Mouse (Mus musculus) ovary, adult 18-20 months (tissue): ENCODE data around the gene Rev3l.
"Not testable (repeated sequence)": the region's sequence is repeated elsewhere in the genome, so short reads cannot be mapped to it uniquely, and the experiment has no call there.

Source experiments
- DNase-seq: peaks from one replicate; pipeline ENCODE4 v3.0.0; 2022; ENCODE audit warnings: low spot score, mixed read lengths

The Rev3l gene

DNA sequence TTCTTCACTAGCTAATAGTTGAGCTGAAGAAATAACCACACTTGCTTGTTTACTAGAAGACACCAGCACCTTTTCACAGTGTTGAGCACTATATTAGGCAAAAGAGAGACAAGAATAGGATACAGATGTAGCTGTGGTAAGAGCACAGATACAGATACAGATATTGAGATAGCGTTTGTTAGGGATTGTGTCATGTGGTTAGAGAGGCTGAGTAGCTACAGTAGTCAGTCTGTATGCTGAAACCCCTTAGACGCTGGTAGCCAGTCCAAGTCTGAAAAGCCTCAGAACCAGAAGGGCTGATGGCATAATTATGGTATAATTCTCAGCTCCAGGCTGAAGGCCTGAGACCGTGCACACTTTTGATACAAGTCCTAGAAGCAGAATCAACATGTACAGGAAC lies 53.3 kb downstream of the Rev3l start:
- DNase-seq = no peak

GRCm38 (mm10) chr10:39793295-39793694 lies 61.4 kb downstream of the Rev3l start:
- DNase-seq = no peak

- no peak for DNase-seq
Measured at GRCm38 (mm10) chr10:39811507-39811906, 79.6 kb downstream of the Rev3l start.

DNA sequence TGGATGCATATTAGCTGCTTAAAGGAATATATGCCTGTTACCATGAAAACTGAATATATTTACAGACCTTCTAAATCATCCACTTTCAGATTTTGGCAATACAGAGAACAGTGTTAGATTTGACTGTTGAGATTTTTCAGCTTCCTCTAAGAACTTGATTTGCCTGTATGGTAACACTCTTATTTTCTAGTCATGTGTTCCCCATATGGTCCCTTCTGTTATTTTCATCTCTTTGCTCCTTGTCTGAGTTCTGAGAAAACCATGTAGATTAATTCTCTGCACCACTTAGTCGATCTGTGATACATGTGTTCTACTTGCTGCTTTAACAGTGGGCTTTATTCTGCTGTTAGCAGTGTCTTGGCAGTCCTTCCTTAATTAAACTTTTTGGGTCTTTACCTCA lies 110.7 kb downstream of the Rev3l start:
- no peak for DNase-seq

DNA sequence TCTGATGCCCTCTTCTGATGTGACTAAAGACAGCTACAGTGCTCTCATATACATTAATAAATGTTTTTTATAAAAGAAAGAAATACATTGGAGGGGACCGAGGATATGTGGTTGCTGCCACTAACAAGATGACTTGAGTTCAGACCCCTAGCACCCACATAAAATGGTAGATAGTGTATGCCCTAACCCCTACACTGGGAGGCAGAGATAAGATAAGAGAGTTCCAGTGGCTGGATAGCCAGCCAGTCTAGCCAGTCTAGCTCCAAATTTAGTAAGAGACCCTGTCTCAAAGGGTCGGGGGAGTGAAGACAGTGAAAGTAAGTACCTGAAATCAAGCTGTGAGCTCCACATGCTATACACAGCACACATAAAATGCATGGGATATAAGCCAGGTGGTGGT lies 133.6 kb downstream of the Rev3l start:
- no peak for DNase-seq

- no peak for DNase-seq
Measured at GRCm38 (mm10) chr10:39888621-39889020, 156.7 kb downstream of the Rev3l start.

DNA sequence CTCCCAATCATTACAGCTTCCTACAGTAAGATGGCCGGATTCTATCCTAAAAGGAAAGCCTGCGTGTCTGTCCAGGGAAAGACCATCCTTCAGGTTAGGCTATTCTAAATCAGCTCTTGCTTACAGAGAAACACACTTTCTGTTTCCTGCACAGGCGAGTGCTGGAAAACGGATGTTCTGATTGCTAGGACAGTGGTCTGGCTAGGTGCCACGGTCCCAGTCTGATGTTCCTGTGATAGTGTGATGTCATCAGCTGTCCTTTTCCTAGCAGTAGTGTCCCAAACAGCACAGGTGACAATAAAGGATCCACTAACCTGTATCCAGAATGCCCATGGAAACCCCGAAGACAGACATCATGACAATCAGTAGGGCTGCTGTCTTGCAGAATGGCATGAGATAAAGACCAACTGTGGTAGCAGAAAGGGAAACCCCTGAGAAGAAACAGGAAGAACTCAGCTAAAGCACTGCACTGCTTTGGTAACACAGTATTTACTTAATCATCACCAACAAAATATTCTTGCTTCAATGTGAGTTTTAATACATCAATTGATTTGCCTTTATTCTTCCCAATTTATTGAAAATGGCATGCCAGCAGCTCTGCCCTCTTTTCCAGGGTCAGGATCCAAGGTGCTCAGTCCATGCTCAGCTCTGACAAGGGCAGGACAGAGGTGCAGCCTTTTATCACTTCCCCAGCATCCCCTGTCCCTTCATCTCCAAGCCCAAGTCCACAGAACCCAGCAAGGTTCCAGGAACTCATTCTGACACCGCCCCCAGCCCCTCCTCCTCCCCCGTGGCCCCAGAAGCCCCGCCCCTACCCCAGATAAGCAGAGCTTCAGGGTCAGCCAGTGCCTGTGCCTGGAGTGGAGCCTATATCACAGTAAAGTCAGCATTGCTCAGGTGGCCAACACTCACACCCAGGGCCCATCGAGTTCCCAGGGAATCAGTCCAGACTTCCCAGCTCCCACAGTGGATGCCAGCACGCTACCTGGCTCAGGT lies 162.1 kb downstream of the Rev3l start:
- DNase-seq = no peak

- no peak for DNase-seq
Measured at GRCm38 (mm10) chr10:39896503-39896902, 164.6 kb downstream of the Rev3l start.

DNA sequence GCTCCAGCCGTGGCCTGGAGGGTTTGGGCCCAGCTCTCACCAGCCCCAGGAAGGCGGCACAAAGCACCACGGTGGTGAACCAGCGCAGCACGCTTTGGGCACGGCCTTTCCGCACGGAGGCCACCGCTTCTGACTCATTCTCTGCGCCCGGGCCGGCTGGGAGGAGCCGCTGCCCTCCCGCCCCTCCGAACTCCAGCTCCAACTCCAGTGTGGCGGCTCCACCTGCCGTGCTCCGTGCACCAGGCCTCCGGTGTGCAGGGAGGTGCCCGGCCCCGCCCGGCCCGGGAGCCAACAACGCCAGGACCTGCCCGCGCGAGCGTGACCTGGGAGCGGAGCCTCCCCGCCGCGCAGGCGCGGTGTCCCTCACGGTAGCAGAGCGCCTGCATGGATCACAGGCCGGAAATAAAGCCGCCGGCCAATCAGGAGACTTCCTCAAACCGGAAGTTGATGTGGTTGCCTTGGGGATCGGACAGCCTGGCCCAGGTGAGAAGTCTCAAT lies 167.0 kb downstream of the Rev3l start, which contains the start of gene Mfsd4b4:
Gene Mfsd4b4 (minus strand): TSS at position 365 of the 498 bp plus-strand sequence.
- peak; percentile 82 for DNase-seq

- no peak for DNase-seq
Measured at GRCm38 (mm10) chr10:39904191-39904590, 172.3 kb downstream of the Rev3l start.

- DNase-seq = no peak
Measured at GRCm38 (mm10) chr10:39906799-39907658, 175.1 kb downstream of the Rev3l start.

DNA sequence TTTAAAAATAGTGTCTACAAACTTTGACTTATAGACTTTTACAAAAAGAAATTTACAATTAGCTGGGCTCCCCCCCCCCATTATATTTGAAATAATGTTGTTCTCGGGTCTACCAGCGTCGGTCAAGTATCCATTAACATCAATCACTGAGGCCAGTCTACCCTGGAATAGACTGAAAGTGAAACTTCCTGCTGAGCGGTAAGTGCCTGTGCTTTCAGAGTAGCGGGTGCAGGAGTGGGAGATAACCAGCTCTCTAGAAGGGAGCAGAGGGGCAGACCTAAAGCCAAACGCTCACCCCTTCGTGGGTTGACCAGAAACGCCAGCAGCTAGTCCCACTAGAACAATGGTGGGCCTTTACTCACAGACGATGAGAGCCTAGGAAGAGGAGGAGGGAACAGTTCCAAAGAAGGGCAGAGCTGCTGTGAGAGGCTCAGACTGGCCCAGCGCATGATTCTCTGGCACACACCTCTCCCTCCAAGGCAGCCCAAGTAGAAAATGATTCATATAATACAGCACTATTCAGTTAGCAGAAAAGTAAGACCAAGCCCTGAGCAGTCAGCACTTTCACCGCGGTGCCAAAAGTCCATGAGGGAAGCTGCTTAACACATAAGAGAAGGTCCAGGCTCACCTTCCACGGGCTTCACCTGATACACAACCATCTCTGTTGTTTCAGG lies 177.0 kb downstream of the Rev3l start:
- DNase-seq = no peak

- no peak for DNase-seq
Measured at GRCm38 (mm10) chr10:39912616-39913015, 180.7 kb downstream of the Rev3l start.

GRCm38 (mm10) chr10:39924556-39924955 lies 192.6 kb downstream of the Rev3l start:
- not testable (repeated sequence) for DNase-seq
